Mouse (Mus musculus) embryonic fibroblast, embryonic 13.5 days (primary cell): ENCODE measurements around the gene 4930402F06Rik.

Experiments
- CTCF ChIP-seq: IDR thresholded peaks from 2 replicates; pipeline ENCODE4 v1.5.1; 2011; ENCODE audit warnings: mild to moderate bottlenecking, control low read depth, low read length, moderate library complexity, borderline replicate concordance; ENCODE audit not compliant: insufficient read depth
- POLR2A ChIP-seq: IDR thresholded peaks from 2 replicates; pipeline ENCODE4 v1.6.1; 2011; ENCODE audit warnings: low read depth, mild to moderate bottlenecking, control low read depth, low read length, moderate library complexity

DNA sequence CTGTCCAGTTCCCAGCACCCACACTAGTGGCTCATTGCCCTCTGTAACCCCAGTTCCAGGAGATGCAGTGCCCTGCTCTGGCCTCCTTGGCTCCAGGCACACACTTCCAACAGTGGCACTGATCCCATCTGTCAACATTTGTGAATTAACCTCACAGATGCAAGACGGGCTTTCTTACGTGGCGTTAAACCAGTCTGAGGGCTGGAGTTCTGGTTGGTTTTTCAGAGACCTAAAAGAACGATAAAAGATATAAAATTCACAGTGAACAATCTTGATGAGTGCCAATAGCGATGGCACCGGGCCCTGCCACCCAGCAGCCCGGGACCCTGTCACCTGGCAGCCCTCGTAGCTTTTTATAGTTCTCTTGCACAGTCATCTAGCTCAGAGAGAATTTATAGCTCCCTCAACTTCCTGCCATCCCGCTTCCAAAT, 11.5 kb downstream of the 4930402F06Rik start:
- TF ChIP-seq POLR2A, result no peak
- no peak for TF ChIP-seq CTCF
